Mouse (Mus musculus) stomach, postnatal 0 days (tissue): ENCODE results near the gene Ccnk.

Experiments used
- CTCF ChIP-seq: IDR thresholded peaks from 2 replicates; pipeline ENCODE4 v1.5.1; 2016; ENCODE audit warnings: antibody characterized with exemption, low read depth, mild to moderate bottlenecking, moderate library complexity
- EP300 ChIP-seq: optimal IDR thresholded peaks from 2 replicates; pipeline ENCODE3; 2016; ENCODE audit warnings: antibody characterized with exemption

GRCm38 (mm10) chr12:108210623-108211022 lies 31.2 kb downstream of the Ccnk start:
- TF ChIP-seq EP300 (no peak), CTCF (no peak)
